Mouse (Mus musculus) kidney, postnatal 0 days (tissue): ENCODE results near the gene Zbed5. TPM values are rescaled to one million over a fixed set of nuclear protein-coding genes. Genes with fewer than 3 reads are reported as not detected.
A peak's percentile ranks its signal among the peaks of the same experiment; 100 is the strongest.
"Not testable (repeated sequence)": the region's sequence is repeated elsewhere in the genome, so short reads cannot be mapped to it uniquely, and the experiment has no call there.

ENCODE experiments used
- ATAC-seq: fragments of 200-750 bp; cut with Nextera tagmentation; replicated peaks from 2 replicates; pipeline ENCODE4 v1.8.0; 2017; ENCODE audit warnings: low read depth, moderate number of reproducible peaks, moderate TSS enrichment, moderate library complexity; ENCODE audit not compliant: low FRiP score
- DNase-seq: peaks from one replicate; pipeline ENCODE4 v3.0.0-alpha.2; 2016; ENCODE audit warnings: low spot score
- H3K27ac ChIP-seq: fragments of 300-500 bp; sonication (generic); 2 replicates; pipeline ENCODE4 v1.5.1; 2014; ENCODE audit warnings: mild to moderate bottlenecking
- H3K27me3 ChIP-seq: fragments of 300-500 bp; sonication (generic); 2 replicates; pipeline ENCODE4 v1.6.1; 2014; ENCODE audit warnings: low read length, mixed read lengths; ENCODE audit not compliant: insufficient read depth
- H3K36me3 ChIP-seq: fragments of 300-500 bp; sonication (generic); 2 replicates; pipeline ENCODE4 v1.6.1; 2014; ENCODE audit warnings: low read length, mixed read lengths; ENCODE audit not compliant: insufficient read depth
- H3K4me1 ChIP-seq: fragments of 300-500 bp; sonication (generic); replicated peaks from 2 replicates; pipeline ENCODE4 v1.6.1; 2014; ENCODE audit warnings: antibody characterized with exemption, low read length, mixed read lengths; ENCODE audit not compliant: insufficient read depth
- H3K4me2 ChIP-seq: fragments of 300-500 bp; sonication (generic); 2 replicates; pipeline ENCODE4 v1.6.1; 2014; ENCODE audit warnings: mild to moderate bottlenecking, low read length, moderate library complexity, mixed read lengths
- H3K4me3 ChIP-seq: fragments of 300-500 bp; sonication (generic); replicated peaks from 2 replicates; pipeline ENCODE4 v1.5.1; 2014; ENCODE audit warnings: low read depth, low read length
- H3K9ac ChIP-seq: fragments of 300-500 bp; sonication (generic); 2 replicates; pipeline ENCODE4 v1.6.1; 2014; ENCODE audit warnings: low read depth, low read length
- H3K9me3 ChIP-seq: fragments of 300-500 bp; sonication (generic); replicated peaks from 2 replicates; pipeline ENCODE4 v1.6.1; 2016; ENCODE audit warnings: low read length, inconsistent platforms, mixed read lengths
- CTCF ChIP-seq: IDR thresholded peaks from 2 replicates; pipeline ENCODE4 v1.5.1; 2016; ENCODE audit warnings: antibody characterized with exemption, low read depth, mild to moderate bottlenecking, moderate library complexity
- WGBS: fragments of 180-500 bp; shearing (Covaris S2); extraction: QIAGEN DNeasy Blood & Tissue Kit; methylation state at CpG from one replicate; pipeline ENCODE4 v1.1.7; 2014; 5-methylcytosine and 5-hydroxymethylcytosine counted together
- polyA plus RNA-seq: library from polyadenylated mRNA; unstranded; fragments of >200 nt; fragmentation: Nextera tagmentation; extraction: Ambion mirVana; gene quantifications from 2 replicates; pipeline ENCODE4 v1.2.1, GENCODE M21; 2015

The Zbed5 gene
- polyA plus RNA-seq, 1 experiment from 2014 or later = 6.6 TPM

DNA sequence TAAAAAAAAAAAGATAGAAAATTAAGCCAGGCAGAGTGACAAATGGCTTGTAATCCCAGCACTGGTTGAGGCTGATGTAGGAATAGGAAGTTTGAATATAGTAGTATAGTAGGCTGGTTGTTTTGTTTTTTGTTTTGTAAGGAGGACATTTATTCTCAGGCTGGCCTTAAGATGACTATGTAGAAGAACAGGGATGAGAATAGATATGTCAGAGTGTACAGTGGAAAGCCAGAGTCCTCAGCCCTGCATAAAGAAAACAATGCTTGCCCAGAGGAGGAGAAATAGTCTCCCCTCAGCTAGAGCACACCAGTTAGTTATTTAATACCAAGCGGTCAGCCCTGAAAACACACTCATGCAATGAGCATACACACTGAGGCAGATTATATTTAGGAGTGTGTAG is 2.9 kb downstream of the Zbed5 start, which contains the start of gene Phkg1:
Gene Phkg1 (minus strand): TSS at position 101 of the 400 bp plus-strand sequence.
- ATAC-seq = no peak

GRCm38 (mm10) chr5:129907775-129908174 is 12.3 kb downstream of the Zbed5 start:
- Histone ChIP-seq H3K9ac (0 out of 2 replicates have a peak overlapping the region, but pooled peaks have one; percentile 74), H3K4me2 (peak overlapping the region; percentile 94), H3K27me3 (no peaks in the 10 kb centered on the region), H3K9me3 (no peaks in the 10 kb centered on the region), H3K36me3 (no peaks in the 10 kb centered on the region), H3K27ac (0 out of 2 replicates have a peak overlapping the region, but pooled peaks have one; percentile 95), H3K4me1 (no peaks in the 10 kb centered on the region), H3K4me3 (peak overlapping the region; percentile 63)
- ATAC-seq = no peak
- WGBS = 24% methylated on average over 4 of the region's 4 CpGs
- no peak for TF ChIP-seq CTCF
- no peak for DNase-seq

More for the DNA sequence above, 2.9 kb downstream of the Zbed5 start, which contains the start of gene Phkg1:
- no peak for DNase-seq
- Histone ChIP-seq H3K4me1 (0 out of 2 replicates have a peak, but pooled peaks cover 6% of the 10 kb centered on the region), H3K9me3 (no peaks in the 10 kb centered on the region), H3K4me2 (no peak within 1 kb of the TSS), H3K27me3 (no peaks in the 10 kb centered on the region), H3K36me3 (0 out of 2 replicates have a peak, but pooled peaks cover 5% of the 10 kb centered on the region), H3K27ac (no peak within 1 kb of the TSS), H3K4me3 (no peak within 1 kb of the TSS), H3K9ac (no peak within 1 kb of the TSS)
- no peak for TF ChIP-seq CTCF
- 91% methylated on average over 1 of the region's 1 CpGs for WGBS

DNA sequence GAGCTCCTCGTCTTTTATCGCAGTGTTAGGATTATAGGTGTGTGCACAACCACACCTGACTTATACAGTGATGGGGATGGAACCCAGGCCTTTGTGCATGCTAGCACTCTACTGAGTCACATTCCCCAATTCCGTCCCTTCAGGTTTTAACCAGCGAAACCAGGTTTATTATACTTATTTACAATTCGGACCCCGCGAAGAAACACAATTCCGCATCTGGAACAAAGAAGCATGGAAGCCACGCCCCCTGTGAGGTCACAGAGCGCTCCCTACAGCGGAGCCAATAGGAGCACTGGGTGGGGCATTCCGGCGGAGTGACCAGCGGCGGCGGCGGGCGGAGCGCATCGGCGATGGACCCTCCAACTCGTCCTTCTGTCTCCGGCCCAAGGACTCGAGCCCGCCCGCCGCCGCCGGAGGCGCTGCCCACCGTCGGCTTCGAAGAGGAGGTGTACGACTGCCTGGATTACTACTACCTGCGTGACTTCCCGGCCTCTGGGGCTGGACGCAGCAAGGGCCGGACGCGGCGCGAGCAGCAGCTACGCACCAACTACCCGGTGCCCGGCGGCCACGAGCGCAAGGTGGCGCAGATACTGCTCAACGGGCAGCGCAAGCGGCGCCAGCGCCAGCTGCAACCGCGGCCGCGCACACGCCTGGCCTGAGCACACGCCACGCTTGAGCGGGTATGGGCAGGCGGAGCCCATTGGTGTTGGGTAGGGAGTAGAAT is 12.9 kb downstream of the Zbed5 start, which contains the start of gene Nupr1l:
Gene Nupr1l (plus strand): TSS at position 299 of the 724 bp plus-strand sequence.
- H3K9me3 ChIP-seq = no peaks in the 10 kb centered on the region
- TF ChIP-seq CTCF = peak; percentile 55
- H3K4me3 ChIP-seq = peak within 1 kb of the TSS; percentile 63

DNA sequence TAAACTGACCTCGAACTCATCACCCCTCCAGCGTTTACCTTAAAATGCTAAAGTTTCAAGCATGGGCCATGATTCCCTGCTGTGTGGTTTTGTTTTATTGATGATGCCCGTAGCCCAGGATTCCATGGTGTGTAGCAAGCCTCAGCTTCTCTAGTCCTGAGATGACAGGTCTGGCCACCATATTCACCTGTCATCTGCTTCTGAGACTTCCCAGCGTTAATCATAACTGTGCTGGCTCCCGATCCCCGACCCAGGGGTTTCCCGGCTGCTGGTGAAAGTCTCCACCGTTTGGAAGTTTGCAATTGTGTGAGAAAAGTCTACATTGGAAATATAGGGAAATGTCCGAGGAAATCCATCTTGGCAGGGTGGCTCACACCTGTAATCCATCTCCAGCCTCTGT is 13.6 kb downstream of the Zbed5 start:
- Histone ChIP-seq H3K4me3 (peak overlapping the region; percentile 63; the same call in 1 of the 2 replicates), H3K4me2 (peak overlapping the region; percentile 94), H3K9ac (peak overlapping the region; percentile 74), H3K4me1 (no peaks in the 10 kb centered on the region), H3K9me3 (no peaks in the 10 kb centered on the region), H3K27me3 (no peaks in the 10 kb centered on the region), H3K27ac (peak overlapping the region; percentile 95), H3K36me3 (no peaks in the 10 kb centered on the region)
- no peak for DNase-seq
- no peak for ATAC-seq
- TF ChIP-seq CTCF = no peak
- WGBS = 71% methylated on average over 9 of the region's 9 CpGs

More for the DNA sequence above, 12.9 kb downstream of the Zbed5 start, which contains the start of gene Nupr1l:
- WGBS = under 1% methylated on average over 63 of the region's 63 CpGs
- DNase-seq (peak; percentile 97), ATAC-seq (peak; percentile 98)
- Histone ChIP-seq H3K36me3 (no peaks in the 10 kb centered on the region), H3K4me1 (no peaks in the 10 kb centered on the region), H3K4me2 (peak within 1 kb of the TSS; percentile 94), H3K27me3 (no peaks in the 10 kb centered on the region), H3K27ac (peak within 1 kb of the TSS; percentile 95), H3K9ac (peak within 1 kb of the TSS; percentile 74)

GRCm38 (mm10) chr5:129909591-129909990 is 14.1 kb downstream of the Zbed5 start:
- H3K9me3 ChIP-seq = no peaks in the 10 kb centered on the region
- no peaks in the 10 kb centered on the region for H3K27me3 ChIP-seq
- WGBS = 73% methylated on average over 7 of the region's 7 CpGs
- H3K27ac ChIP-seq = no peak overlapping the region
- DNase-seq = no peak
- H3K9ac ChIP-seq = no peak overlapping the region
- no peak for ATAC-seq
- no peak overlapping the region for H3K4me3 ChIP-seq
- no peaks in the 10 kb centered on the region for H3K36me3 ChIP-seq
- no peaks in the 10 kb centered on the region for H3K4me1 ChIP-seq
- H3K4me2 ChIP-seq = no peak overlapping the region
- no peak for TF ChIP-seq CTCF

- H3K4me1 ChIP-seq = no peaks in the 10 kb centered on the region
- ATAC-seq (no peak), DNase-seq (no peak)
- 36% methylated on average over 2 of the region's 2 CpGs for WGBS
- H3K9me3 ChIP-seq = no peaks in the 10 kb centered on the region
- H3K36me3 ChIP-seq = no peaks in the 10 kb centered on the region
- no peaks in the 10 kb centered on the region for H3K27me3 ChIP-seq
- no peak overlapping the region for H3K4me3 ChIP-seq
- no peak overlapping the region for H3K27ac ChIP-seq
- H3K9ac ChIP-seq = no peak overlapping the region
- no peak overlapping the region for H3K4me2 ChIP-seq
- TF ChIP-seq CTCF = peak; percentile 71
Measured at GRCm38 (mm10) chr5:129914024-129914423, 18.5 kb downstream of the Zbed5 start.

- ATAC-seq, H3K4me1 ChIP-seq, H3K27me3 ChIP-seq, H3K9me3 ChIP-seq, H3K9ac ChIP-seq, H3K4me2 ChIP-seq, DNase-seq, H3K4me3 ChIP-seq, H3K27ac ChIP-seq, H3K36me3 ChIP-seq: not testable (repeated sequence)
- 84% methylated on average over 11 of the region's 11 CpGs for WGBS
Measured at GRCm38 (mm10) chr5:129915491-129915890, 20.0 kb downstream of the Zbed5 start.
